Mouse (Mus musculus) thymus, adult 2 months (tissue): ENCODE data around the gene Mrpl18. TPM values are rescaled to one million over a fixed set of nuclear protein-coding genes. Genes with fewer than 3 reads are reported as not detected.
A peak's percentile ranks its signal among the peaks of the same experiment; 100 is the strongest.

Experiments used
- DNase-seq: peaks from one replicate; pipeline ENCODE4 v3.0.0; 2021
- H3K27ac ChIP-seq: fragments of 200-500 bp; 2 replicates; pipeline ENCODE4 v1.5.1; 2012; ENCODE audit warnings: low read length, control low read depth; ENCODE audit not compliant: control insufficient read depth, insufficient read depth
- H3K27me3 ChIP-seq: fragments of 200-500 bp; 2 replicates; pipeline ENCODE4 v1.6.1; 2012; ENCODE audit warnings: mild to moderate bottlenecking, low read length, moderate library complexity, mixed read lengths; ENCODE audit not compliant: control insufficient read depth, insufficient read depth
- H3K36me3 ChIP-seq: fragments of 200-500 bp; 2 replicates; pipeline ENCODE4 v1.6.1; 2012; ENCODE audit warnings: mild to moderate bottlenecking, low read length, moderate library complexity; ENCODE audit not compliant: control insufficient read depth, insufficient read depth
- H3K4me1 ChIP-seq: fragments of 200-500 bp; replicated peaks from 2 replicates; pipeline ENCODE4 v1.6.1; 2012; ENCODE audit warnings: low read length; ENCODE audit not compliant: control insufficient read depth, insufficient read depth
- H3K4me3 ChIP-seq: fragments of 200-500 bp; 2 replicates; pipeline ENCODE4 v1.5.1; 2012; ENCODE audit warnings: mild to moderate bottlenecking, low read length, control low read depth, moderate library complexity; ENCODE audit not compliant: control insufficient read depth, insufficient read depth
- CTCF ChIP-seq: fragments of 200-500 bp; IDR thresholded peaks from 2 replicates; pipeline ENCODE4 v1.5.1; 2012; ENCODE audit warnings: mild to moderate bottlenecking, control low read depth, low read length, moderate library complexity, borderline replicate concordance; ENCODE audit not compliant: control insufficient read depth, poor library complexity, insufficient read depth; ENCODE audit errors: extremely low read depth
- POLR2A ChIP-seq: fragments of 200-500 bp; IDR thresholded peaks from 2 replicates; pipeline ENCODE4 v1.6.1; 2012; ENCODE audit warnings: mild to moderate bottlenecking, low read length, control low read depth, moderate library complexity; ENCODE audit not compliant: control insufficient read depth, poor library complexity, insufficient read depth; ENCODE audit errors: extremely low read depth
- WGBS: fragments of 180-500 bp; shearing (Covaris S2); methylation state at CpG from one replicate; pipeline ENCODE4 v1.1.7; 2018; 5-methylcytosine and 5-hydroxymethylcytosine counted together
- polyA plus RNA-seq: library from polyadenylated mRNA; depleted of rRNA; stranded (reverse); fragments of >200 nt; gene quantifications from 2 replicates; pipeline ENCODE4 v1.2.3, GENCODE M21; 2012

The Mrpl18 gene
- polyA plus RNA-seq, 1 experiment = 48.4 TPM

DNA sequence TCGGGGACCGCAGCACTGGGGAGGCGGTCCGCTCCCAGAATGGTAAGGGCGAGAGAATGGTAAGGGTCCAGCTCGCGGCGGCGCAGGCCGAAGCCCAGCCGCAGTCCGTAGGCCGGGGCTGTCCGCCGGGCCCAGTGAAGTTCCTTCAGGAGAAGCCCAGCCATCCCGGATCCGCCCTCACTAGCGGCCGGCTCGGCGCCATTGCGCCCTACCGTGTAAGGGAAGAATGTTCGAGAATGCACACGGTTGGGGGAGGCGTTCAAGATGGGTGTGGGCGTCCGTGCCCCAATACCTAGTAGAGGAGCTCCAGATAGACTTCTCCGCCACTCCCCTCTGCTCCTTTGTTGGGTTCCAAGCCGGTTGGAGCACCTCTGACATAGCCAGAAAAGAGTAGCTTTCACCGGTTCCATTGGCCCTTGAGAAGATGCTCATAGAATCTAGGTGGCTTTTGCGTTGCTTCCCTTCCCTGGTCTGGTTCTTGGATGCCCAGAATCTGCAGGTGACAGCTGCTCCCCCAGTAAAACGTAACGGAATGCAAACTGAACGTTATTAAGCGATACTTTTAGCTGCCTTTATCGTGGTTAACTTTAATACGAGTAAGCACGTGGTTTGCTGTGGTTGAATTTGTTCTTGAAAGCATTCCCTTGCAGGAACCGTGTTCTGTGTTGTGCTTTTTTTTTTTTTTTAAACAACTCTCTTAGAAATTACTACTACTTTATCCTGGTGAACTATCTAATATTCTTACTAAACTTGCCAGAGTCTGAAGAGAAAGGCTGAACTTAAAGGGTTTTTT, 639 bp upstream of the Mrpl18 start:
- Histone ChIP-seq H3K4me1 (peaks cover 5% of the 10 kb centered on the region; the same call in 1 of the 2 replicates), H3K27ac (peak overlapping the region; percentile 43), H3K27me3 (no peaks in the 10 kb centered on the region), H3K4me3 (peak overlapping the region; percentile 82), H3K36me3 (peaks cover 46% of the 10 kb centered on the region)
- TF ChIP-seq CTCF (no peak; the same call in 1 of the 2 replicates), POLR2A (no peak)
- under 1% methylated on average over 40 of the region's 40 CpGs for WGBS
- peak; percentile 62 for DNase-seq

DNA sequence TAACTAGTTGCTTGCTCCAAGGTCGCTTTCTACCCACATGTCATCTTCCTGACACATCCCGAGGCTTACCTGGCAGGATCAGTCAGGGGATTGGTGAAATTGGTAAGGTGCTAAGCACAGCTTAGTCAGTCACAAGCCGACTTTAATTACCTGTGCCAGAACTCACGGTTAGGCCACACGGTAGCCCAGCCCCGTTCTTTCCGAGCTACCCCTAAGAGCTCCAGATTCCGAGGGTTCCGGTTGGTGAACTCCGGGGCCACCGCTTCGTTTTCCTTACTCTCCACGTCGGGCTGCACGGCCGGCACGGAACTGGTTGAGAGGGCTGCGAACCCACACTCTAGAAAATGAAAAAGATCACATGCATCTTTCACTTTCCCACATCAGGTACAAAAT, 661 bp downstream of the Mrpl18 start, which contains the start of gene Tcp1:
Gene Tcp1, plus strand, starts transcription at position 214 of the 393 bp plus-strand sequence.
- Histone ChIP-seq H3K36me3 (peaks cover 40% of the 10 kb centered on the region), H3K27ac (peak within 1 kb of the TSS; percentile 76), H3K27me3 (no peaks in the 10 kb centered on the region), H3K4me1 (peaks cover 5% of the 10 kb centered on the region; the same call in 1 of the 2 replicates), H3K4me3 (peak within 1 kb of the TSS; percentile 82)
- TF ChIP-seq POLR2A (no peak), CTCF (no peak)
- 2% methylated on average over 18 of the region's 18 CpGs for WGBS
- DNase-seq = no peak

DNA sequence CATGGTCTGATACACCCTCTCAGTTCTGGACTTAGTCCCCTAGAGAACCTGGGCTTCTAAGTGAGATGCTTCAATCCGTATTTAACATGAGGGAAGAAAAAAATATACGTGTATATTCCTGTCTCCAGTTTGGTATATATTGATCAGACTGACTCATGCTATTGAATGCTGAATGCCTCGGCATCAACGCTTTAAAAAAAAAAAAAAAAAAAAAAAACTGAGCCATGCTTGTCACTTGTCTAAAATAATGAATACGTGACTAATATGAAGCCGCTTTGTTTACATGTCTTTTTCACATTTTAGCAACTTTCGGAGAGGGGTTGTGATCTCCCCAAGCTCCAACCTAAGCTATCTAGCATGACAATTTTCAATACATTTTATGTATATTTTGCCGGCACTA, 5.8 kb downstream of the Mrpl18 start:
- Histone ChIP-seq H3K4me1 (no peaks in the 10 kb centered on the region), H3K27ac (no peak overlapping the region), H3K4me3 (no peak overlapping the region), H3K27me3 (no peaks in the 10 kb centered on the region), H3K36me3 (peaks cover 35% of the 10 kb centered on the region)
- no peak for DNase-seq
- 91% methylated on average over 8 of the region's 8 CpGs for WGBS
- TF ChIP-seq CTCF (no peak), POLR2A (no peak)

DNA sequence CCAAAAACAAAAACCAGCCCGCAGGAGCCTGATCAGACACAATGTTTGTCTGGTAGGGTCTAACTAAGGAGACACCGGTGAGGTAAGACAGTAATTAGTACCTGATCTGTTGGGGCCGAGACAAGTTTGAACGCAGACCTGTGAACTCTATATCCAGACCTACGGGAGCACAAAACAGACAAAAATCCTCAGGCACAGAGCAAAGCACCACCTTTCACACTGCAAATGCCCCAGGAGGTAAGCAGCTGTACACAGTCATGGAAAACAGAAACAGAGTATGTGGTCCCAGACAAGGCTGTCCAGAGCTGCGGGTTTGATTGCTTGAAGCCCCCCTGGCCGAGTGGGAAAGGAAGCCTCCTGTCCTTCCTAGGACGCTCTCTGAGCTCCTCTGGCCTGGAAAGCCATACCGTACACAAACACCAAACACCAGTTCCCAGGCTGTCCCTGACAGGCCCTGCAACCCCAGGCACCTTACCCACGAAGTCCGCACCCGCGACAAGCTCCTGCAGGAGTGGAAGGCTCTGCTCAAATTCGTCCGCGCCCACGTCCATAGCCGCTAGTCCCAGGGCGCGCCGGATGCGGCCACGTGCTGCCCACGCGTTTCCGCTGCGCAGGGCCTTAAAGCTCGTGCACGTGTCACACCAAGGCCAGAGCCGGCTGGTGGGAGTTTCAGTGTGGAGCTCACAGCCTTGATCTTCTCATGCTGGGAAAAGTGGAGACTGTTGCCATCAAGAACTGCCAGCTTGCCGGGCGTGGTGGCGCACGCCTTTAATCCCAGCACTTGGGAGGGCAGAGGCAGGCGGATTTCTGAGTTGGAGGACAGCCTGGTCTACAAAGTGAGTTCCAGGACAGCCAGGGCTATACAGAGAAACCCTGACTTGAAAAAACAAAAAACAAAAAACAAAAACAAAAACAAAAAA, 6.5 kb downstream of the Mrpl18 start, which contains the start of gene Pnldc1:
Gene Pnldc1, minus strand, starts transcription at position 870 of the 920 bp plus-strand sequence.
- Histone ChIP-seq H3K27me3 (no peaks in the 10 kb centered on the region), H3K27ac (no peak within 1 kb of the TSS), H3K36me3 (peaks cover 38% of the 10 kb centered on the region), H3K4me1 (no peaks in the 10 kb centered on the region), H3K4me3 (no peak within 1 kb of the TSS)
- no peak for DNase-seq
- TF ChIP-seq POLR2A = no peak
- WGBS = 96% methylated on average over 35 of the region's 35 CpGs

DNA sequence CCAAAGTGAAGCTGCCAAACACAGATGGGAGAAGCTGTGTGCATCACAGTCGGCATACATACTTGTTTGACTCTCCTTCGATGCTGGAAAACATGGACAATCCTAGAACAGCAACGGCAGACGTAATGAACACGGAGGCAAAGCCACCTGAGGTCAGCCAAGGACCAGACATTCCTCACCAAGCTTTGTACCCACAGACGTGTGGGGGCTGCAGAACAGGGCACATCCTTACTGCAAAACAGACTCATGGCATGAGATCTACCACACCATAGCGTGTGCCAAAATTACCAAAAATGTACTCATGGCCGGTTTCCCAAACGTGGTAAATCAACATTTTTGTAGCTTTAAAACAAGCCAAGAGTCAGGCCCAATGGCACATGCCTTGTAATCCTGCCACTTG, 9.7 kb downstream of the Mrpl18 start:
- no peak overlapping the region for H3K4me3 ChIP-seq
- TF ChIP-seq CTCF = no peak
- TF ChIP-seq POLR2A = no peak
- peaks cover 25% of the 10 kb centered on the region for H3K36me3 ChIP-seq
- WGBS = 96% methylated on average over 9 of the region's 9 CpGs
- H3K4me1 ChIP-seq = no peaks in the 10 kb centered on the region
- no peak overlapping the region for H3K27ac ChIP-seq
- H3K27me3 ChIP-seq = no peaks in the 10 kb centered on the region
- DNase-seq = no peak

DNA sequence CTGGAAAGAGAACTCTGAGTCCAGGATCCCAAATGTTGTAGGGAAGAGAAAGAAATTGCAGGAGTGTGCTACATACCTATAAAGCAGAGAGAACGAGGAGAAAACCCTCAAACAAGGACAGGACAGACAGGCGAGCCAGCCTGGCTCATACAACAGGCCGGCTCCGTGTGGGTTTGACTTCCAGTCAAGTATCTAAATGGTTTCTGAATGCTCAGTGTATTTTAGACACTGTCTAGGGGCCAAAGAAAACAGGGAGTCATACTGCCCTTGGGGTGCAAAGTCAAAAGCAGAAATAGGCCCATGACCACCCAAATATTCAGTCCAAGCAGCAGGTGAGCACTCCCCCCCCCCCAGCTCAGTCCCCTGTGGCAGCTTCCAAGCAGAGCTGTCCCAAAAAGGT, 10.3 kb downstream of the Mrpl18 start:
- Histone ChIP-seq H3K36me3 (peaks cover 21% of the 10 kb centered on the region), H3K27ac (no peak overlapping the region), H3K4me1 (no peaks in the 10 kb centered on the region), H3K4me3 (no peak overlapping the region), H3K27me3 (no peaks in the 10 kb centered on the region)
- WGBS = 95% methylated on average over 4 of the region's 4 CpGs
- TF ChIP-seq POLR2A = no peak
- TF ChIP-seq CTCF = no peak
- no peak for DNase-seq
